15 mouse cellular contexts compared by ENCODE assay signal in genomic region chr2:9207963-9208362, GRCm38 (mm10).
"Had no signal": no experiment of that assay in that cellular context is flagged by ENCODE, and none has a peak within 500 bp of the region (broad histone marks: within the 10 kb centered on the region; RNA-seq: fewer than 3 reads in every experiment).

No protein-coding gene starts in this region.

- H3K4me1 ChIP-seq: neural tube, embryonic 15.5 days; stomach, embryonic 15.5 days had no signal

- H3K27me3 ChIP-seq: neural tube, embryonic 15.5 days; stomach, embryonic 15.5 days had no signal

- H3K9ac ChIP-seq: neural tube, embryonic 15.5 days; stomach, embryonic 15.5 days had no signal

- H3K9me3 ChIP-seq: neural tube, embryonic 15.5 days; stomach, embryonic 15.5 days had no signal

- H3K27ac ChIP-seq: neural tube, embryonic 15.5 days; stomach, embryonic 15.5 days; stomach, postnatal 0 days had no signal

- DNase-seq: retina, postnatal 1 day; right cerebral cortex, adult 18-20 months; right cerebral cortex, postnatal 14 days; right cerebral cortex, postnatal 25 days; right cerebral cortex, postnatal 4 days; spleen, adult 18-20 months; thymus, adult 18-20 months; thymus, adult 2 months; thymus, postnatal 14 days; thymus, postnatal 25 days; thymus, postnatal 36 days; thymus, postnatal 4 days had no signal

- H3K4me2 ChIP-seq: neural tube, embryonic 15.5 days; stomach, embryonic 15.5 days had no signal

- H3K4me3 ChIP-seq: neural tube, embryonic 15.5 days; stomach, embryonic 15.5 days had no signal

- H3K36me3 ChIP-seq: neural tube, embryonic 15.5 days; stomach, embryonic 15.5 days had no signal
